9 mouse cellular contexts compared by ENCODE assay signal in genomic region chr17:31119429-31119828, GRCm38 (mm10). TPM values are rescaled to one million over a fixed set of nuclear protein-coding genes. Genes with fewer than 3 reads are reported as not detected.
DNase-seq lines count a peak whose midpoint lies in the region; ATAC-seq and TF ChIP-seq lines count a peak whose summit lies in the region.
"Had no signal": no experiment of that assay in that cellular context is flagged by ENCODE, and none has a peak within 500 bp of the region (broad histone marks: within the 10 kb centered on the region; RNA-seq: fewer than 3 reads in every experiment).

No protein-coding gene starts in this region.

- H3K4me2 ChIP-seq in forebrain, embryonic 12.5 days, result no peak overlapping the region
- H3K4me2 ChIP-seq: heart, embryonic 13.5 days had no signal

- no peaks in the 10 kb centered on the region for H3K9me3 ChIP-seq in forebrain, embryonic 12.5 days
- H3K9me3 ChIP-seq: heart, embryonic 13.5 days had no signal

- H3K4me1 ChIP-seq in forebrain, embryonic 12.5 days, result peaks cover 7% of the 10 kb centered on the region
- H3K4me1 ChIP-seq in lung, adult 2 months (ENCODE audit: control insufficient read depth, insufficient read depth, low read length), result no peaks in the 10 kb centered on the region
- no peaks in the 10 kb centered on the region for H3K4me1 ChIP-seq in olfactory bulb, adult 2 months (ENCODE audit: control insufficient read depth, insufficient read depth, low read length)
- H3K4me1 ChIP-seq: heart, embryonic 13.5 days had no signal

- WGBS in forebrain, embryonic 12.5 days, result 7% methylated on average over 7 of the region's 7 CpGs
- 7% methylated on average over 7 of the region's 7 CpGs for WGBS in lung, adult 2 months
- 8% methylated on average over 7 of the region's 7 CpGs for WGBS in olfactory bulb, adult 2 months

- intact Hi-C loops in heart, postnatal 25 days (cut with DNase I), result loop anchor here (1.0 to 5.0 kb wide), 3 partner anchors 42 to 109 kb away; no protein-coding TSS in a partner anchor

- no peaks in the 10 kb centered on the region for H3K27me3 ChIP-seq in forebrain, embryonic 12.5 days

- ATAC-seq in forebrain, embryonic 12.5 days (ENCODE audit: low FRiP score), result peak; percentile 51; the same call in 1 of the 2 replicates

- TF ChIP-seq POLR2A in lung, adult 2 months (IDR thresholded peaks at IDR 0.05; ENCODE audit: borderline replicate concordance, extremely low read depth, low read depth, low read length), result no peak
- TF ChIP-seq POLR2A in olfactory bulb, adult 2 months (IDR thresholded peaks at IDR 0.05; ENCODE audit: insufficient read depth, low read depth, low read length), result no peak

- H3K4me3 ChIP-seq in forebrain, embryonic 12.5 days (replicated peaks), result no peak overlapping the region
- no peak overlapping the region for H3K4me3 ChIP-seq in lung, adult 2 months (replicated peaks; ENCODE audit: extremely low read depth, low read depth, low read length)
- no peak overlapping the region for H3K4me3 ChIP-seq in olfactory bulb, adult 2 months (ENCODE audit: insufficient read depth, low read depth, low read length)
- H3K4me3 ChIP-seq: heart, embryonic 13.5 days had no signal

- peak; percentile 90 for TF ChIP-seq CTCF in lung, adult 2 months (IDR thresholded peaks at IDR 0.05; ENCODE audit: insufficient read depth, low read length)
- TF ChIP-seq CTCF in olfactory bulb, adult 2 months (IDR thresholded peaks at IDR 0.05; ENCODE audit: insufficient read depth, low read depth, low read length), result peak; percentile 28

- peaks cover 6% of the 10 kb centered on the region for H3K36me3 ChIP-seq in forebrain, embryonic 12.5 days (replicated peaks)
- H3K36me3 ChIP-seq: heart, embryonic 13.5 days had no signal

- no peak overlapping the region for H3K27ac ChIP-seq in forebrain, embryonic 12.5 days
- no peak overlapping the region for H3K27ac ChIP-seq in olfactory bulb, adult 2 months (ENCODE audit: insufficient read depth, low read depth, low read length)
- H3K27ac ChIP-seq: heart, embryonic 13.5 days had no signal

- H3K9ac ChIP-seq in forebrain, embryonic 12.5 days, result no peak overlapping the region
- H3K9ac ChIP-seq: heart, embryonic 13.5 days had no signal

- DNase-seq in ES-CJ7 (ENCODE audit: low read depth, low spot score), result peak; percentile 82
- peak; percentile 70 for DNase-seq in c-Kit-negative CD71-positive TER-119-positive erythroid progenitor cells, embryonic 14.5 days (ENCODE audit: low read depth, low spot score)
- peak; percentile 35 for DNase-seq in heart, postnatal 25 days (ENCODE audit: low spot score)
- peak; percentile 90 for DNase-seq in layer of hippocampus, adult 11-12 months (ENCODE audit: low spot score)
- DNase-seq in lung, adult 2 months, result peak; percentile 71
- peak; percentile 86 for DNase-seq in thymus, postnatal 0 days (ENCODE audit: low spot score)

RNA-seq across cellular contexts. Expression of gene Tff3, which starts 10.0 kb away (rescaled TPM):
- 0.88 TPM in 1 of 2 replicates, not detected in the other for polyA plus RNA-seq in forebrain, embryonic 12.5 days (2016; fragmentation: Nextera tagmentation; extraction: Ambion mirVana)
- not detected for total RNA-seq in heart, postnatal 25 days (2021)
- polyA plus RNA-seq in lung, adult 2 months (2012; rRNA removed), result 20.4 TPM in 1 of 2 replicates, not detected in the other
- not detected in 2 replicates for polyA plus RNA-seq in olfactory bulb, adult 2 months (2012; ENCODE audit: insufficient read depth, insufficient read length, low replicate concordance, missing spikeins)
- 7.1 and 8.7 TPM in 2 replicates for polyA plus RNA-seq in thymus, postnatal 0 days (2015; fragmentation: Nextera tagmentation; extraction: Ambion mirVana)
- polyA plus RNA-seq: heart, embryonic 13.5 days had no signal

RNA-seq across cellular contexts. Expression of gene Tff2, which starts 24.7 kb away (rescaled TPM):
- polyA plus RNA-seq in forebrain, embryonic 12.5 days (2016; fragmentation: Nextera tagmentation; extraction: Ambion mirVana), result not detected in 2 replicates
- not detected for total RNA-seq in heart, postnatal 25 days (2021)
- 4.5 and 25.4 TPM in 2 replicates for polyA plus RNA-seq in lung, adult 2 months (2012; rRNA removed)
- polyA plus RNA-seq in olfactory bulb, adult 2 months (2012; ENCODE audit: insufficient read depth, insufficient read length, low replicate concordance, missing spikeins), result not detected in 2 replicates
- polyA plus RNA-seq in thymus, postnatal 0 days (2015; fragmentation: Nextera tagmentation; extraction: Ambion mirVana), result 1.2 and 1.4 TPM in 2 replicates
- polyA plus RNA-seq: heart, embryonic 13.5 days had no signal

RNA-seq across cellular contexts. Expression of gene Tff1, which starts 45.6 kb away (rescaled TPM):
- polyA plus RNA-seq in forebrain, embryonic 12.5 days (2016; fragmentation: Nextera tagmentation; extraction: Ambion mirVana), result not detected in 2 replicates
- not detected for total RNA-seq in heart, postnatal 25 days (2021)
- polyA plus RNA-seq in lung, adult 2 months (2012; rRNA removed), result not detected in 2 replicates
- polyA plus RNA-seq in olfactory bulb, adult 2 months (2012; ENCODE audit: insufficient read depth, insufficient read length, low replicate concordance, missing spikeins), result not detected in 2 replicates
- polyA plus RNA-seq in thymus, postnatal 0 days (2015; fragmentation: Nextera tagmentation; extraction: Ambion mirVana), result 4.3 and 7.4 TPM in 2 replicates
- polyA plus RNA-seq: heart, embryonic 13.5 days had no signal

Comparison
In these comparisons a context has a peak if more than half of its experiments do, and no peak if none do; other contexts are left out.
1. DNase-seq: peak in every context shown above with its lines; median percentile 90 in layer of hippocampus, adult 11-12 months; 86 in thymus, postnatal 0 days; 82 in ES-CJ7; 71 in lung, adult 2 months; 70 in c-Kit-negative CD71-positive TER-119-positive erythroid progenitor cells, embryonic 14.5 days; 35 in heart, postnatal 25 days.